Mouse (Mus musculus): Measurements from ENCODE around the gene Epha4. TPM values are rescaled to one million over a fixed set of nuclear protein-coding genes. Genes with fewer than 3 reads are reported as not detected.

Epha4 gene
- total and polyA plus RNA-seq, 2 experiments from 2014 or later: 36.0 to 107 TPM

GRCm38 (mm10) chr1:77489387-77489786 lies 25.5 kb downstream of the Epha4 start:
- no peak overlapping the region for H3K4me2 ChIP-seq (ENCODE audit: low read depth, low read length)
- WGBS: 90% methylated on average over 7 of the region's 7 CpGs
- no peak for DNase-seq (ENCODE audit: low spot score)
- no peak overlapping the region for H3K4me3 ChIP-seq (ENCODE audit: low read length)
- H3K27ac ChIP-seq: no peak overlapping the region
- H3K9ac ChIP-seq (replicated peaks; ENCODE audit: low read length): no peak overlapping the region
- H3K36me3 ChIP-seq (ENCODE audit: insufficient read depth, low read length): no peaks in the 10 kb centered on the region
- H3K4me1 ChIP-seq (ENCODE audit: insufficient read depth, low read length): 0 out of 2 replicates have a peak, but pooled peaks cover 7% of the 10 kb centered on the region
- no peak for ATAC-seq
- no peaks in the 10 kb centered on the region for H3K9me3 ChIP-seq (ENCODE audit: low read length)
- TF ChIP-seq CTCF (IDR thresholded peaks at IDR 0.05; ENCODE audit: low read depth): no peak
- no peaks in the 10 kb centered on the region for H3K27me3 ChIP-seq (ENCODE audit: insufficient read depth, low read length)

DNA sequence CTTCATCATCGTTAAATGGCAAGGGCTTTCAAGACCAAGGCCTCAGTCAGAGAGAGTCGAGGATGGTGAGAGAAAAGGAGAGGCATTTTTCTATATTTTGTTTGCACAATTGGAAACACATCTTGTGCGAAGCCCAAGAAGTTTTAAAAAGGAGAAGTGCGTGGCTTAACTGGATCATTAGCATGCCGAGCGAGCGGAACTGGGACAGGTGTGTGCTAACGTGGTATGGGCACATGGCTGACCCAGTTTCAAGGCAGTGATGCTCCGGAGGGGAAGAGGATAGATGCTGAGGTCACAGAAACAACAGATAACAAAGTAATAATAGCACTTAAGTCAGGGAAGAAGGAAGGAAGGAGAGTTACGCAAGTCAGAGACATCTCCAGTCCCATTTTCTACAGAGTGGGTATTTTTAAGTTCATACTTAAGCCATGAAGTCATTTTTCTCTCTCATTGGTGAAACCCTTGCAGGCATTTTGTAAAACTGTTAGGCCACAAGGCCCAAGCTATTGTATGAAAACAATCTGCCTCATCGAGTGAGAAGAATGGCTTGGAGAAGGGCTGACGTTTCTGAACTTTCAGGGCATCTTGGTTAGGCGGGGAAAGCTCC lies 26.9 kb downstream of the Epha4 start:
- ATAC-seq: no peak
- no peak for TF ChIP-seq CTCF (IDR thresholded peaks at IDR 0.05; ENCODE audit: low read depth)
- 72% methylated on average over 13 of the region's 13 CpGs for WGBS
- Histone ChIP-seq H3K4me3 (ENCODE audit: low read length) (no peak overlapping the region), H3K4me2 (ENCODE audit: low read depth, low read length) (no peak overlapping the region), H3K27ac (no peak overlapping the region), H3K36me3 (ENCODE audit: insufficient read depth, low read length) (no peaks in the 10 kb centered on the region), H3K9me3 (ENCODE audit: low read length) (no peaks in the 10 kb centered on the region), H3K27me3 (ENCODE audit: insufficient read depth, low read length) (no peaks in the 10 kb centered on the region), H3K9ac (replicated peaks; ENCODE audit: low read length) (no peak overlapping the region), H3K4me1 (ENCODE audit: insufficient read depth, low read length) (no peaks in the 10 kb centered on the region)
- no peak for DNase-seq (ENCODE audit: low spot score)

GRCm38 (mm10) chr1:77484766-77485596 lies 29.9 kb downstream of the Epha4 start:
- H3K4me2 ChIP-seq (ENCODE audit: low read depth, low read length): no peak overlapping the region
- H3K4me3 ChIP-seq (ENCODE audit: low read length): no peak overlapping the region
- H3K36me3 ChIP-seq (ENCODE audit: insufficient read depth, low read length): no peaks in the 10 kb centered on the region
- H3K4me1 ChIP-seq (ENCODE audit: insufficient read depth, low read length): no peaks in the 10 kb centered on the region
- no peaks in the 10 kb centered on the region for H3K27me3 ChIP-seq (ENCODE audit: insufficient read depth, low read length)
- no peak overlapping the region for H3K27ac ChIP-seq
- no peak overlapping the region for H3K9ac ChIP-seq (replicated peaks; ENCODE audit: low read length)
- no peak for DNase-seq (ENCODE audit: low spot score)
- no peaks in the 10 kb centered on the region for H3K9me3 ChIP-seq (ENCODE audit: low read length)
- TF ChIP-seq CTCF (IDR thresholded peaks at IDR 0.05; ENCODE audit: low read depth): no peak
- 76% methylated on average over 6 of the region's 6 CpGs for WGBS
- no peak for ATAC-seq

DNA sequence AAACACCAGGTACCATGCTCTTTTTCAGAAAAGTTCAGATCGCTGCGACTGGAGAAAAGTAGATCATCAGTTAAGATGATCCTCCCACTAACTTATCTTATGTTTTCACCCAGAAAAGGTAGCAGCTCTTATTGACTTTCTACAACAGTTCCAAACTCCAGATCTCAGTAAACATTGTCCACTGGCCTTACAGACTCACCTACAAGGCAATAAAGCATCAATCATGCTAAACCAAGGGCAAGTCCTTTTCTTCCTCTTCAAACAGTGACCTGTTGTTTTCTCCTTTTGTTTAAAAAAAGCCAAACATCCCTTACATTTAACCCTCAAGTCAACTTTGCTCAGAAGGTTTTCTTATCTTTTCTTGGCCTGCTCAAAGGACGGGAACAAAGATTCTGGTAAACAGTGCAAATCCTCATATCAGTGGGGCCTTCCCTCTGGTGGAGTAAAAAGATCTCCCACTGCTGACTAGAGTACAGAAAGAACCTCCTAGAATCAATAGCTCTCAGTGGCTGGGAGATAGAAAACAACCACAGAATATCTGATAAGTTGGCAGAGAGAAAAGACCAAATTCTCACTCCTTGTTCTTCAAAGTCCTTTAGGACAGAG lies 39.0 kb downstream of the Epha4 start:
- ATAC-seq (no peak), DNase-seq (ENCODE audit: low spot score) (no peak)
- TF ChIP-seq CTCF (IDR thresholded peaks at IDR 0.05; ENCODE audit: low read depth): no peak
- Histone ChIP-seq H3K4me3 (ENCODE audit: low read length) (no peak overlapping the region), H3K9me3 (ENCODE audit: low read length) (no peaks in the 10 kb centered on the region), H3K9ac (replicated peaks; ENCODE audit: low read length) (no peak overlapping the region), H3K36me3 (ENCODE audit: insufficient read depth, low read length) (no peaks in the 10 kb centered on the region), H3K27ac (no peak overlapping the region), H3K4me1 (ENCODE audit: insufficient read depth, low read length) (no peaks in the 10 kb centered on the region), H3K27me3 (ENCODE audit: insufficient read depth, low read length) (no peaks in the 10 kb centered on the region), H3K4me2 (ENCODE audit: low read depth, low read length) (no peak overlapping the region)
- 83% methylated on average over 3 of the region's 3 CpGs for WGBS

DNA sequence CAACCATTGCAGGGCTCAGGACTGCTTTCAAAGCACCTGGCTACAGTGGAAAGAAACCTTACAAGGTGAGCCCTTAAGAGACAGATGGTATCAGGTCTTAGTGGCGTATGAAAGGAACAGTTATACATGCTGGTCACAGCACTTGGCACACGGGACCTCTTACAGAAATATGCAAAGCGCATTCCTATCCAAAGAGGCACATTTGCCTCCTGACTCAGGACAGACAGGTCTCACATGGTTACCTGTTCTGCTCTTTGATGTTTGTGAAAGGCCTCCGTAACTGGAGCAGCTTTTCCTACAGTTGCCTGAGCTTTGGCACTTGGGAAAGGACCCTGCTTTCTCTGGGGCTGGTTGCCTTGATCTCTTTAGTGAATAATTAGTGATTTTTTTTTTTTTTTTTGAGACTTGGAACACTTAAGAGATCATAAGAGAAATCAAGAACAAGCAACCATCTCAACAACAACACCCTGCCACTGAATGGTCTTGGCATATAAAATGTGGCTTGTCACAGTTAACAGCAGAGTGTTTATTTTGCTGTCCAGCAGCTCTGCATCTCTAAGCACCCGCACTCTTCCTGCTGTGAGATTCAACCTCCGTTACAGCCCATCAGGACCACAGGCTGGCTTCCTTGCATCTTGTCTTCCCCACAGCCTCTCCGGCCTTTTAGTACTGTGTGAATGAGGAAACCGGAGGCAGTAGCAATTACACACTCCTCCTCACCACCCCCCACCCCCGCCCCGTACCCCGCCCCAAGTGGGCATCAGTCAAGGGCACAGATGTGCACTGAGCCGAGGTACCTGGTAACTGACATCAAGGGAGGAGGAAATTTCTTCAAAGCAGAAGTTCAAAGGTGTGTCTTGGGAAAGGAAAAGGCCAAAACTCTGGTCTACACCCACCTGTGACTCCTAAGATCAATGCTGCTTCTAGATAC lies 41.2 kb downstream of the Epha4 start:
- Histone ChIP-seq H3K9me3 (ENCODE audit: low read length) (no peaks in the 10 kb centered on the region), H3K27me3 (ENCODE audit: insufficient read depth, low read length) (no peaks in the 10 kb centered on the region), H3K4me1 (ENCODE audit: insufficient read depth, low read length) (no peaks in the 10 kb centered on the region), H3K4me3 (ENCODE audit: low read length) (no peak overlapping the region), H3K36me3 (ENCODE audit: insufficient read depth, low read length) (no peaks in the 10 kb centered on the region), H3K27ac (no peak overlapping the region), H3K9ac (replicated peaks; ENCODE audit: low read length) (no peak overlapping the region), H3K4me2 (ENCODE audit: low read depth, low read length) (no peak overlapping the region)
- DNase-seq (ENCODE audit: low spot score) (no peak), ATAC-seq (no peak)
- TF ChIP-seq CTCF (IDR thresholded peaks at IDR 0.05; ENCODE audit: low read depth): no peak
- 38% methylated on average over 12 of the region's 12 CpGs for WGBS

GRCm38 (mm10) chr1:77472566-77472965 lies 42.3 kb downstream of the Epha4 start:
- no peak for ATAC-seq
- no peak overlapping the region for H3K4me2 ChIP-seq (ENCODE audit: low read depth, low read length)
- no peak overlapping the region for H3K27ac ChIP-seq
- 66% methylated on average over 2 of the region's 2 CpGs for WGBS
- no peak for DNase-seq (ENCODE audit: low spot score)
- no peaks in the 10 kb centered on the region for H3K36me3 ChIP-seq (ENCODE audit: insufficient read depth, low read length)
- no peak overlapping the region for H3K4me3 ChIP-seq (ENCODE audit: low read length)
- H3K27me3 ChIP-seq (ENCODE audit: insufficient read depth, low read length): no peaks in the 10 kb centered on the region
- H3K9me3 ChIP-seq (ENCODE audit: low read length): no peaks in the 10 kb centered on the region
- TF ChIP-seq CTCF (IDR thresholded peaks at IDR 0.05; ENCODE audit: low read depth): no peak
- H3K9ac ChIP-seq (replicated peaks; ENCODE audit: low read length): no peak overlapping the region
- no peaks in the 10 kb centered on the region for H3K4me1 ChIP-seq (ENCODE audit: insufficient read depth, low read length)

Data from hindbrain, postnatal 0 days (tissue).